Mouse (Mus musculus) lung, adult 2 months (tissue): Measurements from ENCODE around the gene Trim71.

ENCODE experiments used
- CTCF ChIP-seq: fragments of 200-500 bp; IDR thresholded peaks from 2 replicates; pipeline ENCODE4 v1.5.1; 2011; ENCODE audit warnings: mild to moderate bottlenecking, low read length, control low read depth; ENCODE audit not compliant: insufficient read depth
- POLR2A ChIP-seq: fragments of 200-500 bp; IDR thresholded peaks from 2 replicates; pipeline ENCODE4 v1.6.1; 2011; ENCODE audit warnings: low read depth, mild to moderate bottlenecking, control low read depth, low read length, borderline replicate concordance; ENCODE audit errors: extremely low read depth

DNA sequence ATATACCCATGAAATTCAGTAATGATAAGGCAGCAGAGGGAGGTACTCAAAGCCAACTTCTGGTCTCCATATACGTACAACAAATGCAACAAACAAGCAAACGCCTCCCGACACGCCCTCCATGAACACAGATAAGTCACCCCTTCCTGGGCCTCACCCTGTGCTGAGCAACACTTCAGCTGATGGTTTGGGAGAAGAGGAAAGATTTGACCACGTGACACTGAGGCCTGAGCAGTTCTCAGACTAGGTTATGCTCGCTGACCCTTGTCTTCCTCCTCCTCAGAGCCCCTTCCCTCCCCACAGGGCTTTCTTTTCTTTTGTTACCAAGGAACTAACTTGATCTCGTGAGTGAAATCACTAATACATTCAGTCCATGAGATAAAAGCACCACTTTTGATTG lies 97.3 kb downstream of the Trim71 start:
- TF ChIP-seq POLR2A = no peak
- TF ChIP-seq CTCF = no peak
